Mouse (Mus musculus) E14TG2a.4 (cell line): ENCODE data around the gene Ubl5.
A peak's percentile ranks its signal among the peaks of the same experiment; 100 is the strongest.
"Not testable (repeated sequence)": the region's sequence is repeated elsewhere in the genome, so short reads cannot be mapped to it uniquely, and the experiment has no call there.

Source experiments
- H3K27me3 ChIP-seq: 2 replicates; pipeline ENCODE4 v1.6.1; 2014; ENCODE audit warnings: low read length, control low read depth; ENCODE audit not compliant: insufficient read depth
- H3K36me3 ChIP-seq: 2 replicates; pipeline ENCODE4 v1.6.1; 2014; ENCODE audit warnings: low read length, control low read depth; ENCODE audit not compliant: insufficient read depth
- H3K4me1 ChIP-seq: replicated peaks from 2 replicates; pipeline ENCODE4 v1.6.1; 2014; ENCODE audit warnings: low read depth, low read length, control low read depth
- H3K4me3 ChIP-seq: replicated peaks from 2 replicates; pipeline ENCODE4 v1.5.1; 2014; ENCODE audit warnings: mild to moderate bottlenecking, low read length
- H3K9me3 ChIP-seq: 2 replicates; pipeline ENCODE4 v1.6.1; 2014; ENCODE audit warnings: low read length, control low read depth
- CTCF ChIP-seq: conservative IDR thresholded peaks from 2 replicates; pipeline ENCODE4 v1.5.1; 2014; ENCODE audit warnings: low read length
- NANOG ChIP-seq: IDR thresholded peaks from 2 replicates; pipeline ENCODE4 v1.6.1; 2014; ENCODE audit warnings: borderline replicate concordance, low read length, mixed read lengths
- POU5F1 ChIP-seq: IDR thresholded peaks from 2 replicates; pipeline ENCODE4 v1.6.1; 2014; ENCODE audit warnings: low read length, borderline replicate concordance

Ubl5 gene

GRCm38 (mm10) chr9:20681546-20682388, 39.1 kb downstream of the Ubl5 start:
- TF ChIP-seq CTCF: peak; percentile 31
- no peak for TF ChIP-seq NANOG
- H3K4me1 ChIP-seq: peaks cover 5% of the 10 kb centered on the region
- H3K4me3 ChIP-seq: no peak overlapping the region
- no peaks in the 10 kb centered on the region for H3K36me3 ChIP-seq
- H3K9me3 ChIP-seq: 0 out of 2 replicates have a peak, but pooled peaks cover 3% of the 10 kb centered on the region
- 0 out of 2 replicates have a peak, but pooled peaks cover 3% of the 10 kb centered on the region for H3K27me3 ChIP-seq

GRCm38 (mm10) chr9:20682389-20682722, 39.7 kb downstream of the Ubl5 start:
- Histone ChIP-seq H3K4me3 (no peak overlapping the region), H3K9me3 (0 out of 2 replicates have a peak, but pooled peaks cover 3% of the 10 kb centered on the region), H3K36me3 (no peaks in the 10 kb centered on the region), H3K27me3 (0 out of 2 replicates have a peak, but pooled peaks cover 3% of the 10 kb centered on the region), H3K4me1 (peaks cover 5% of the 10 kb centered on the region)
- TF ChIP-seq POU5F1 (no peak), CTCF (no peak), NANOG (no peak)

- Histone ChIP-seq H3K4me1 (peaks cover 13% of the 10 kb centered on the region), H3K36me3 (no peaks in the 10 kb centered on the region)
- TF ChIP-seq POU5F1: no peak
- no peak for TF ChIP-seq NANOG
- no peak for TF ChIP-seq CTCF
Measured at GRCm38 (mm10) chr9:20685081-20685861, 42.6 kb downstream of the Ubl5 start.

DNA sequence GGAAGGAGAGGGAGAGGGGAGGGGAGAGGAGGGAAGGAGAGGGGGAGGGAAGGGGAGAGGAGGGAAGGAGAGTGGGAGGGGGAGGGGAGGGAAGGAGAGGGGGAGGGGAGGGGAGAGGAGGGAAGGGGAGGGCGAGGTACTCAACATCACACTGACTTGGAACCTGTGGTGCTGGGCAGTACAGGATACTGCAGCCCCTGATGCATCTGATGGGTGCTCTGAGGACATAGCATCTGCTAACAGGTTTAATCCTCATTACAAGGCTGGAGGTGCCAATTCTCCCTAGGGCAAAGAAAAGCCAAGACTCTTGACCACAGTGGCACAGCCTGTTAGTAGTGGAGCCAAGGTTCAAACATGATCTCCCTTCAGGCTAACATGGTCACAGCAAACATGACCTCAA, 46.7 kb downstream of the Ubl5 start:
- no peaks in the 10 kb centered on the region for H3K9me3 ChIP-seq
- peaks cover 11% of the 10 kb centered on the region for H3K27me3 ChIP-seq
- no peak for TF ChIP-seq NANOG
- no peak for TF ChIP-seq POU5F1
- TF ChIP-seq CTCF: no peak
- peaks cover 15% of the 10 kb centered on the region for H3K4me1 ChIP-seq
- H3K4me3 ChIP-seq: no peak overlapping the region
- no peaks in the 10 kb centered on the region for H3K36me3 ChIP-seq

More at GRCm38 (mm10) chr9:20685081-20685861, 42.6 kb downstream of the Ubl5 start:
- Histone ChIP-seq H3K9me3 (no peaks in the 10 kb centered on the region), H3K4me3 (no peak overlapping the region), H3K27me3 (0 out of 2 replicates have a peak, but pooled peaks cover 3% of the 10 kb centered on the region)

DNA sequence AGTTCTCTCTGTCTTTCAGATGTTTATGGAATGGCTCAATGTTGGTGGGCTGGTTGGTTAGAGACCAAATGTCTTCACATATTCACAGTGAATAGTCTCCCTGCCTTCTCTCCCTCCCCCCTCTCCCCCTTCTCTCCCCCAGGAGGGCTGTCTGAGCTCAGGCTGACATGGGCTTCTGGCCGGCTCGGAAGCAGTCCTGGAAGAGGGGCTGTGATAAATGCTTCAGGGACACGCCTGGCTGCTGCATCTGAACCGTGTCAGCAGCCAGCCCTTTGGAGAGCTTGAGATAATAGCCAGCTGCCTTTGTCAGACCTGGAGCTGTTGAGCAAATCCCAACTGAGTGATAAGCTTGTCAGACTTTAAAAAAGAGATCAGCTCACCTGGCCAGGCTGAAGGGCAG, 47.2 kb downstream of the Ubl5 start:
- Histone ChIP-seq H3K9me3 (no peaks in the 10 kb centered on the region), H3K27me3 (peaks cover 17% of the 10 kb centered on the region), H3K36me3 (no peaks in the 10 kb centered on the region), H3K4me3 (no peak overlapping the region), H3K4me1 (peaks cover 20% of the 10 kb centered on the region)
- TF ChIP-seq CTCF: no peak
- no peak for TF ChIP-seq POU5F1
- no peak for TF ChIP-seq NANOG

DNA sequence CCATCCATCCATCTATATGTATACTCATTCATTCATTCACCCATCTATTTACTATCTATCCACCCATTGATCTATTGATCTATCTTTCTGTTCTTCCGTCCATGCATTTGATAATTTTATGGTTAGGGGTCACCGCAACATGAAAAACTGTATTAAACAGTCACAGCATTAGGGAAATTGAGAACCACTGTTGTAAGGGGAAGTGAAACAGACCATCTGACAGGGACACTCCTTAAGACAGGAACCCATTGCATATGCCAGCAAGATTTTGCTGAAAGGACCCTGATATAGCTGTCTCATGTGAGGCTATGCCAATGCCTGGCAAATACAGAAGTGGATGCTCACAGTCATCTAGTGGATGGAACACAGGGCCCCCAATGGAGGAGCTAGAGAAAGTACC, 47.8 kb downstream of the Ubl5 start:
- H3K4me3 ChIP-seq, H3K9me3 ChIP-seq, H3K36me3 ChIP-seq: not testable (repeated sequence)
- H3K4me1 ChIP-seq: peaks cover 23% of the 10 kb centered on the region
- H3K27me3 ChIP-seq: peaks cover 22% of the 10 kb centered on the region

GRCm38 (mm10) chr9:20692863-20693262, 50.2 kb downstream of the Ubl5 start:
- Histone ChIP-seq H3K9me3 (no peaks in the 10 kb centered on the region), H3K4me3 (no peak overlapping the region), H3K4me1 (peaks cover 22% of the 10 kb centered on the region), H3K36me3 (no peaks in the 10 kb centered on the region), H3K27me3 (peaks cover 41% of the 10 kb centered on the region)
- no peak for TF ChIP-seq POU5F1
- no peak for TF ChIP-seq CTCF
- no peak for TF ChIP-seq NANOG

DNA sequence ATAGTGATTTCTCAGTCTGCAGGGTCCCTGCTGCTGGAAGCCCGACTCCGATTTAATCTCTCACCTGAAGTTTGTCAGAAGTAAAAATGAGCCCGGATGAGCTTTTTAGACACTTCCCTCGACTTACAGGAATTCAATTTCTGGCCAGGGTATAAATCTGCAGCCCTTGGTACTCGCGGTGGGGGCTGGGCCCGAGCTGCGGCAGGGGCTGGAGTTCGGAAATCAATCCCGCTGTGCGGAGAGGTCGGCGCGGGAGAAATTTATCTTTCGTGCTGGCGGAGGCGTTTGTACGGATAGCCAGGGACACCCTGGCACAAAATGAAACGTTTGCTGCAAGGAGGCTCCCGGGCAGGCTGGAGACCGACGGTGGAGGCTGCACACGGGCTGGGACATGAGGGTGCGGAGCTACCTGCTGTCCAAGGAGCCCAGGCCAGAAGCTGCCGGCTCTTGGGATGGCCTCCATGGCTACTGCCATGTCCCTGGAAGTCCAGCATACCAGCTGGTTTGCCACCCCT, 52.1 kb downstream of the Ubl5 start:
- Histone ChIP-seq H3K9me3 (no peaks in the 10 kb centered on the region), H3K27me3 (peaks cover 43% of the 10 kb centered on the region), H3K4me1 (peaks cover 18% of the 10 kb centered on the region), H3K36me3 (no peaks in the 10 kb centered on the region), H3K4me3 (peak overlapping the region; percentile 69)
- TF ChIP-seq POU5F1: no peak
- no peak for TF ChIP-seq CTCF
- no peak for TF ChIP-seq NANOG
